Mouse (Mus musculus) kidney, adult 2 months (tissue): ENCODE data around the gene Styx. TPM values are rescaled to one million over a fixed set of nuclear protein-coding genes. Genes with fewer than 3 reads are reported as not detected.

Experiments used
- DNase-seq: peaks from one replicate; pipeline ENCODE4 v3.0.0; 2021
- H3K27ac ChIP-seq: fragments of 200-500 bp; 2 replicates; pipeline ENCODE4 v1.5.1; 2012; ENCODE audit warnings: low read depth, low read length, control low read depth, inconsistent platforms; ENCODE audit not compliant: insufficient read depth
- H3K27me3 ChIP-seq: fragments of 200-500 bp; replicated peaks from 2 replicates; pipeline ENCODE4 v1.6.1; 2012; ENCODE audit warnings: mild to moderate bottlenecking, moderate library complexity, low read length, inconsistent platforms; ENCODE audit not compliant: control insufficient read depth, insufficient read depth
- H3K36me3 ChIP-seq: fragments of 200-500 bp; 2 replicates; pipeline ENCODE4 v1.6.1; 2012; ENCODE audit warnings: mild to moderate bottlenecking, moderate library complexity, low read length, inconsistent platforms; ENCODE audit not compliant: control insufficient read depth, insufficient read depth
- H3K4me1 ChIP-seq: fragments of 200-500 bp; 2 replicates; pipeline ENCODE4 v1.6.1; 2011; ENCODE audit warnings: low read length; ENCODE audit not compliant: control insufficient read depth, insufficient read depth
- H3K4me3 ChIP-seq: fragments of 200-500 bp; 2 replicates; pipeline ENCODE4 v1.5.1; 2011; ENCODE audit warnings: mild to moderate bottlenecking, low read depth, low read length, control low read depth; ENCODE audit not compliant: insufficient read depth
- CTCF ChIP-seq: fragments of 200-500 bp; conservative IDR thresholded peaks from 2 replicates; pipeline ENCODE4 v1.5.1; 2011; ENCODE audit warnings: low read depth, mild to moderate bottlenecking, control low read depth, low read length, moderate library complexity, mixed read lengths; ENCODE audit not compliant: insufficient read depth, insufficient read length
- POLR2A ChIP-seq: fragments of 200-500 bp; IDR thresholded peaks from one replicate; pipeline ENCODE4 v1.6.1; 2011; ENCODE audit warnings: low read depth, low read length, control low read depth
- WGBS: fragments of 180-500 bp; shearing (Covaris S2); methylation state at CpG from one replicate; pipeline ENCODE4 v1.1.7; 2018; 5-methylcytosine and 5-hydroxymethylcytosine counted together
- polyA plus RNA-seq: library from polyadenylated mRNA; depleted of rRNA; stranded (reverse); fragments of >200 nt; gene quantifications from 2 replicates; pipeline ENCODE4 v1.2.3, GENCODE M21; 2012

Styx gene
- polyA plus RNA-seq, 1 experiment = 3.0 TPM

GRCm38 (mm10) chr14:45419323-45419722 lies 68.4 kb downstream of the Styx start:
- no peaks in the 10 kb centered on the region for H3K36me3 ChIP-seq
- H3K27ac ChIP-seq = no peak overlapping the region

GRCm38 (mm10) chr14:45422371-45422770 lies 71.5 kb downstream of the Styx start:
- TF ChIP-seq POLR2A = no peak
- no peak for TF ChIP-seq CTCF
- Histone ChIP-seq H3K27ac (no peak overlapping the region), H3K4me3 (no peak overlapping the region), H3K4me1 (0 out of 2 replicates have a peak, but pooled peaks cover 4% of the 10 kb centered on the region), H3K36me3 (no peaks in the 10 kb centered on the region), H3K27me3 (no peaks in the 10 kb centered on the region)
- WGBS = 66% methylated on average over 4 of the region's 4 CpGs
- DNase-seq = no peak

More at GRCm38 (mm10) chr14:45419323-45419722, 68.4 kb downstream of the Styx start:
- Histone ChIP-seq H3K4me3 (no peak overlapping the region), H3K4me1 (no peaks in the 10 kb centered on the region), H3K27me3 (no peaks in the 10 kb centered on the region)
- DNase-seq = no peak
- 84% methylated on average over 4 of the region's 4 CpGs for WGBS
- TF ChIP-seq POLR2A (no peak), CTCF (no peak)

- TF ChIP-seq POLR2A = no peak
- peak; percentile 44 for TF ChIP-seq CTCF
- DNase-seq = peak; percentile 74
- no peaks in the 10 kb centered on the region for H3K27me3 ChIP-seq
- 6% methylated on average over 5 of the region's 5 CpGs for WGBS
- no peak overlapping the region for H3K27ac ChIP-seq
- no peak overlapping the region for H3K4me3 ChIP-seq
- H3K36me3 ChIP-seq = no peaks in the 10 kb centered on the region
- 0 out of 2 replicates have a peak, but pooled peaks cover 4% of the 10 kb centered on the region for H3K4me1 ChIP-seq
Measured at GRCm38 (mm10) chr14:45423220-45423619, 72.3 kb downstream of the Styx start.

GRCm38 (mm10) chr14:45430066-45430842 lies 79.4 kb downstream of the Styx start:
- Histone ChIP-seq H3K36me3 (no peaks in the 10 kb centered on the region), H3K27me3 (no peaks in the 10 kb centered on the region), H3K27ac (peak overlapping the region; percentile 93), H3K4me1 (peaks cover 9% of the 10 kb centered on the region), H3K4me3 (no peak overlapping the region)
- WGBS = 33% methylated on average over 13 of the region's 13 CpGs
- no peak for TF ChIP-seq POLR2A
- TF ChIP-seq CTCF = no peak
- DNase-seq = peak; percentile 93

GRCm38 (mm10) chr14:45432003-45432402 lies 81.1 kb downstream of the Styx start:
- H3K4me1 ChIP-seq = peaks cover 9% of the 10 kb centered on the region
- no peaks in the 10 kb centered on the region for H3K36me3 ChIP-seq
- no peaks in the 10 kb centered on the region for H3K27me3 ChIP-seq
- no peak overlapping the region for H3K4me3 ChIP-seq
- TF ChIP-seq POLR2A (no peak), CTCF (peak; percentile 74)
- 77% methylated on average over 4 of the region's 4 CpGs for WGBS
- DNase-seq = no peak
- H3K27ac ChIP-seq = no peak overlapping the region

- DNase-seq = peak; percentile 56
- TF ChIP-seq POLR2A = no peak
- peak; percentile 53 for TF ChIP-seq CTCF
- H3K4me3 ChIP-seq = no peak overlapping the region
- H3K27ac ChIP-seq = no peak overlapping the region
- no peaks in the 10 kb centered on the region for H3K36me3 ChIP-seq
- WGBS = 62% methylated on average over 6 of the region's 6 CpGs
- H3K4me1 ChIP-seq = peaks cover 22% of the 10 kb centered on the region
- H3K27me3 ChIP-seq = no peaks in the 10 kb centered on the region
Measured at GRCm38 (mm10) chr14:45434220-45434619, 83.3 kb downstream of the Styx start.

GRCm38 (mm10) chr14:45438250-45438930 lies 87.5 kb downstream of the Styx start:
- Histone ChIP-seq H3K27me3 (no peaks in the 10 kb centered on the region), H3K4me3 (peak overlapping the region; percentile 11; the same call in 1 of the 2 replicates), H3K36me3 (no peaks in the 10 kb centered on the region), H3K4me1 (peaks cover 12% of the 10 kb centered on the region; the same call in 1 of the 2 replicates), H3K27ac (peak overlapping the region; percentile 97)
- DNase-seq = peak; percentile 47
- TF ChIP-seq POLR2A = no peak
- no peak for TF ChIP-seq CTCF
- 55% methylated on average over 19 of the region's 19 CpGs for WGBS

- TF ChIP-seq POLR2A = no peak
- no peak for TF ChIP-seq CTCF
- DNase-seq = no peak
- H3K4me3 ChIP-seq = no peak overlapping the region
- WGBS = 70% methylated on average over 2 of the region's 2 CpGs
- peak overlapping the region; percentile 37; the same call in 1 of the 2 replicates for H3K27ac ChIP-seq
- H3K36me3 ChIP-seq = no peaks in the 10 kb centered on the region
- H3K4me1 ChIP-seq = peaks cover 12% of the 10 kb centered on the region; the same call in 1 of the 2 replicates
- no peaks in the 10 kb centered on the region for H3K27me3 ChIP-seq
Measured at GRCm38 (mm10) chr14:45438931-45439275, 88.0 kb downstream of the Styx start.
